Mouse (Mus musculus): ENCODE results near the gene Ginm1. TPM values are rescaled to one million over a fixed set of nuclear protein-coding genes. Genes with fewer than 3 reads are reported as not detected.

The Ginm1 gene
- total RNA-seq (2023): 46.2 to 58.8 TPM (median 50.4 TPM) in 4 replicates

DNA sequence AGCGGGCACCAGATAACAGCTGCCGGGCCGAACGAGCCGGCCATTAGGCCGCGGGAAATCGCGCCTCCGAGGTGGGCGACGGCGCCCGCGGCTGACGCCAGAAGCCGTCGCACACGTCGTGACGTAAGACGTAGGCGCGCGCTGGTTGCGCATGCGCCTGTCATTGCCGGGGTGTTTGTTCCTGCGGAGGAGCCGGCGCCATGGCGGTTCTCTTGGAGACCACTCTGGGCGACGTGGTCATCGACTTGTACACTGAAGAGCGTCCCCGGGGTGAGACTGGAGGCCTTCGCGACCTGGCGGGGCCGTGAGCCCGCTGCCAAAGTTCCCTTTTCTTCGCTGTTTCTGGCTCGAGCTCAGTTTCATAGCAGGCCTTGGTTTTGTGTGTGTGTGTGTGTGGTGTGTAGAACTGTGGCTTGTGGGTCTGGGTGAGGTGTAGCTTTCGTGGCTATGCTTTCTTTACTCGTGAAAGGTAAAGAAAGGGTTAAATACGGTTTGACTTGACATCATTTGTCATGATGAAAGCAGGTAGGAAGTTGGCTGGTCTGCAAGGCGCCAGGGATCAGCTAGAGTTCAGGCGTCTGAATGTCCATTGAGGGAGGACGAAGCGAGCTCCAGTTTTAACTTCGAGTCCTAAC, at the start of gene Ginm1, which contains the start of gene Ppil4:
Gene Ginm1, minus strand, starts transcription at position 74 of the 635 bp plus-strand sequence.
Gene Ppil4, plus strand, starts transcription at position 141 of the 635 bp plus-strand sequence.

DNA sequence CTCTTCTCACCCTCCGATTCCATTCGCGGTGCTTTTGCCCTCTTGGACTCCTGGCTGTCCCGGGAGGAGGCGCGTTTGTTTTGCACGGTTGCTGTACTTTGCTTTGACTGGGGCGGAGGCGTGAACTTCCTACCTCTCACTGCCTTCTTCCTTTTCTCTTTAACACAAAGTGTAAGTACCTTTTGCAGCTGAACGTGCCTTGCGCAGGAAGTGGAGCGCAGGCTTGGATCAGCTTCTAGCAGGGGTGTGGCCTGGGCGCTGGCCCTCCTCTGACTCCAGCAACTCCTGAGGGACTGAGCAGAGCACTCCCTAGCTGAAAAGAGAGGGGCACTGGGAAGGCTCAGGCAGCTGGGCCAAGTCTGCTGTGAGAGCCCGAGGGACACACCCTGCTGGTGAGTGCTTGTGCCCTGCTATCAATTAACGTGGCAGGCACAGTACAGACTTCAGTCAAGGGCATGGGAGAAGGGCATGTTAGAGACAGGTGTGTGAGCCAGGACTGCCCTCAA, 39.6 kb upstream of the Ginm1 start, which contains the start of gene Zc3h12d:
Gene Zc3h12d, plus strand, starts transcription at position 300 of the 506 bp plus-strand sequence.

GRCm38 (mm10) chr10:7725751-7726500, 66.7 kb downstream of the Ginm1 start, which contains the start of gene Katna1:
Gene Katna1 (plus strand): TSS chr10:7726000.

Other genes starting within 250 kb of the Ginm1 start
- 0.56 to 2.3 TPM (median 0.64 TPM) in 4 replicates for gene Lrp11, start 203.0 kb downstream of the Ginm1 start, total RNA-seq (2023)
- gene Nup43, start 125.3 kb downstream of the Ginm1 start, total RNA-seq (2023): 9.5 to 10.7 TPM (median 10.0 TPM) in 4 replicates
- gene Pcmt1, start 111.7 kb downstream of the Ginm1 start, total RNA-seq (2023): 48.6 to 60.5 TPM (median 56.8 TPM) in 4 replicates
- 41.9 to 44.2 TPM (median 42.3 TPM) in 4 replicates for gene Lats1, start 111.6 kb downstream of the Ginm1 start, total RNA-seq (2023)
- 38.8 to 45.9 TPM (median 40.0 TPM) in 4 replicates for gene Katna1, start 66.8 kb downstream of the Ginm1 start, total RNA-seq (2023)
- gene Ppil4, start 67 bp upstream of the Ginm1 start, total RNA-seq (2023): 76.5 to 83.2 TPM (median 81.5 TPM) in 4 replicates
- 43.1 to 47.4 TPM (median 45.6 TPM) in 4 replicates for gene Zc3h12d, start 39.6 kb upstream of the Ginm1 start, total RNA-seq (2023)
- 111 to 120 TPM (median 111 TPM) in 4 replicates for gene Tab2, start 163.4 kb upstream of the Ginm1 start, total RNA-seq (2023)

Data from B cell, adult 62 days (primary cell).